Mouse (Mus musculus): ENCODE data around the gene Zfp956. TPM values are rescaled to one million over a fixed set of nuclear protein-coding genes. Genes with fewer than 3 reads are reported as not detected.

Zfp956 gene
- polyA plus RNA-seq, 1 experiment from 2014 or later = 4.5 TPM

DNA sequence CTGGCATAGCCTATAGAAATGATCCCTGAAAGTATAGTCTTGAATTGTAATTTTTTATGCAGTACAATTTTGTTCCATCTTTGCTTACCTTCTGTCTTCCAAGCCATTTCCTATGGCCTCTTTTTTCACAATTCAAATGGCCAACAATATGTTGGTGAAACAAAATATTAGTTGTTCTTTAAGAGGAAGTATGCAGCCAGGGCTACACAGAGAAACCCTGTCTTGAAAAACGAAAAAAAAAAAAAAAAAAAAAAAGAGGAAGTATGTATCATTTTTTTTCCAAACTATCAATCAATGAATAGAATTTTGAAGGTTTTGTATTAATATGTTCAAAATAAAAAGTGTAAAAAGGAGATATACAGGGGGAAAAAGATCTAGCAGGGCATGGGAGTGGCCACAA lies 41.5 kb upstream of the Zfp956 start:
- Histone ChIP-seq H3K4me1 (replicated peaks; ENCODE audit: control insufficient read depth, insufficient read depth) (no peaks in the 10 kb centered on the region), H3K36me3 (ENCODE audit: control insufficient read depth, insufficient read depth, low read length) (no peaks in the 10 kb centered on the region), H3K27ac (replicated peaks) (no peak overlapping the region), H3K9me3 (ENCODE audit: control insufficient read depth, low read length) (no peaks in the 10 kb centered on the region), H3K27me3 (ENCODE audit: control insufficient read depth, insufficient read depth, low read length) (no peaks in the 10 kb centered on the region), H3K4me2 (replicated peaks; ENCODE audit: low read depth) (no peak overlapping the region), H3K4me3 (ENCODE audit: low read depth, low read length) (no peak overlapping the region), H3K9ac (ENCODE audit: low read length) (no peak overlapping the region)
- no peak for TF ChIP-seq CTCF (IDR thresholded peaks at IDR 0.05; ENCODE audit: low read depth)
- TF ChIP-seq EP300 (optimal IDR thresholded peaks at IDR 0.05) = no peak
- no peak for DNase-seq (ENCODE audit: low spot score)
- ATAC-seq (ENCODE audit: low FRiP score, low TSS enrichment) = no peak
- WGBS = 68% methylated on average over 1 of the region's 1 CpGs

- Histone ChIP-seq H3K4me3 (ENCODE audit: low read depth, low read length) (no peak overlapping the region), H3K9ac (ENCODE audit: low read length) (no peak overlapping the region), H3K4me1 (replicated peaks; ENCODE audit: control insufficient read depth, insufficient read depth) (no peaks in the 10 kb centered on the region), H3K36me3 (ENCODE audit: control insufficient read depth, insufficient read depth, low read length) (no peaks in the 10 kb centered on the region), H3K27me3 (ENCODE audit: control insufficient read depth, insufficient read depth, low read length) (no peaks in the 10 kb centered on the region), H3K27ac (replicated peaks) (no peak overlapping the region), H3K9me3 (ENCODE audit: control insufficient read depth, low read length) (no peaks in the 10 kb centered on the region), H3K4me2 (replicated peaks; ENCODE audit: low read depth) (no peak overlapping the region)
- DNase-seq (ENCODE audit: low spot score) = no peak
- no peak for TF ChIP-seq EP300 (optimal IDR thresholded peaks at IDR 0.05)
- no peak for TF ChIP-seq CTCF (IDR thresholded peaks at IDR 0.05; ENCODE audit: low read depth)
- WGBS = 47% methylated on average over 3 of the region's 3 CpGs
- ATAC-seq (ENCODE audit: low FRiP score, low TSS enrichment) = peak; percentile 64; the same call in 1 of the 2 replicates
These were observed 40.2 kb upstream of the Zfp956 start for GRCm38 (mm10) chr6:47912991-47913390.

- 71% methylated on average over 5 of the region's 5 CpGs for WGBS
- Histone ChIP-seq H3K9me3 (ENCODE audit: control insufficient read depth, low read length) (no peaks in the 10 kb centered on the region), H3K4me1 (replicated peaks; ENCODE audit: control insufficient read depth, insufficient read depth) (no peaks in the 10 kb centered on the region), H3K27me3 (ENCODE audit: control insufficient read depth, insufficient read depth, low read length) (no peaks in the 10 kb centered on the region), H3K4me3 (ENCODE audit: low read depth, low read length) (no peak overlapping the region), H3K36me3 (ENCODE audit: control insufficient read depth, insufficient read depth, low read length) (no peaks in the 10 kb centered on the region), H3K27ac (replicated peaks) (no peak overlapping the region), H3K9ac (ENCODE audit: low read length) (no peak overlapping the region), H3K4me2 (replicated peaks; ENCODE audit: low read depth) (no peak overlapping the region)
- TF ChIP-seq CTCF (IDR thresholded peaks at IDR 0.05; ENCODE audit: low read depth) (no peak), EP300 (optimal IDR thresholded peaks at IDR 0.05) (no peak)
- no peak for DNase-seq (ENCODE audit: low spot score)
- ATAC-seq (ENCODE audit: low FRiP score, low TSS enrichment) = no peak
These were observed 36.1 kb upstream of the Zfp956 start for GRCm38 (mm10) chr6:47917051-47917450.

GRCm38 (mm10) chr6:47918768-47919274 lies 34.4 kb upstream of the Zfp956 start:
- no peaks in the 10 kb centered on the region for H3K27me3 ChIP-seq (ENCODE audit: control insufficient read depth, insufficient read depth, low read length)
- no peak overlapping the region for H3K9ac ChIP-seq (ENCODE audit: low read length)
- TF ChIP-seq EP300 (optimal IDR thresholded peaks at IDR 0.05) (no peak), CTCF (IDR thresholded peaks at IDR 0.05; ENCODE audit: low read depth) (no peak)
- H3K27ac ChIP-seq (replicated peaks) = no peak overlapping the region
- no peaks in the 10 kb centered on the region for H3K36me3 ChIP-seq (ENCODE audit: control insufficient read depth, insufficient read depth, low read length)
- no peak for ATAC-seq (ENCODE audit: low FRiP score, low TSS enrichment)
- no peaks in the 10 kb centered on the region for H3K9me3 ChIP-seq (ENCODE audit: control insufficient read depth, low read length)
- no peak overlapping the region for H3K4me3 ChIP-seq (ENCODE audit: low read depth, low read length)
- no peaks in the 10 kb centered on the region for H3K4me1 ChIP-seq (replicated peaks; ENCODE audit: control insufficient read depth, insufficient read depth)
- no peak for DNase-seq (ENCODE audit: low spot score)
- 81% methylated on average over 3 of the region's 3 CpGs for WGBS
- H3K4me2 ChIP-seq (replicated peaks; ENCODE audit: low read depth) = no peak overlapping the region

DNA sequence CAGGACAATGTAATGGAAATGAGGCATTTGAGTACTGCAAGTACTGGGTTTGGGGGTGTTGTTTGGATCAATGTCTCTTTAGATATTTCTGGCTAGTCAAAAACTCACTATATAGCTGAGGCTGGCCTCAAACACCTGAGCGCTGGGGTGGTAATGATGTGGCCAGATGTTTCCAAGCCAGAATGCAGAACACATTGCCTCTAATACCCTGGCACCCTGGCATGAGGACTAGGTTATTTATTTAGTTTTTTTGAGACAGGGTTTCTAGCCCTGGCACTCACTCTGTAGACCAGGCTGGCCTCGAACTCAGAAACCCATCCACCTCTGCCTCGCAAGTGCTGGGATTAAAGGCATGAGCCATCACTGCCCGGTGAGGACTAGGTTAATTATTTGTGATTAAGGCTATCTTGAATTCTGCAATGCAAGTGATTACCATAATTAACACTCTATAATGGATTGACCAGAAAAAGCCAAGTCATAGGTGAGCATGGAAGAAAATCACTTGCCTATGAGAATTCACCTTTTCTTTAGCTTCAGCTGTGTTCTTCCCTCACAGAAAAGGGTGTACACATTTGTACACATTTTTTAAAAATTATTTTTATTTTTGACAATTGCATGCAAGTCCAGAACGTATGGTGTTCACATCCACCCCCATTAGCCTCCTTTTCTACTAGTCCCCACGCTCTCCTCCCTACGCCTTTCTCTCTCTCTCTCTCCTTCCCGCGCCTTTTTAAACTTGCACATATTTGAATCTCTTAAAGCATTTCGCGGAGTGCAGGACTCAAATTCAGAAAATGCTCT lies 33.3 kb upstream of the Zfp956 start:
- Histone ChIP-seq H3K4me3 (ENCODE audit: low read depth, low read length) (peak overlapping the region; percentile 88), H3K4me1 (replicated peaks; ENCODE audit: control insufficient read depth, insufficient read depth) (no peaks in the 10 kb centered on the region), H3K27ac (replicated peaks) (peak overlapping the region; percentile 99; the same call in 1 of the 2 replicates), H3K27me3 (ENCODE audit: control insufficient read depth, insufficient read depth, low read length) (no peaks in the 10 kb centered on the region), H3K36me3 (ENCODE audit: control insufficient read depth, insufficient read depth, low read length) (no peaks in the 10 kb centered on the region), H3K9me3 (ENCODE audit: control insufficient read depth, low read length) (no peaks in the 10 kb centered on the region), H3K4me2 (replicated peaks; ENCODE audit: low read depth) (peak overlapping the region; percentile 45), H3K9ac (ENCODE audit: low read length) (peak overlapping the region; percentile 48; the same call in 1 of the 2 replicates)
- no peak for DNase-seq (ENCODE audit: low spot score)
- peak; percentile 9; the same call in 1 of the 2 replicates for ATAC-seq (ENCODE audit: low FRiP score, low TSS enrichment)
- WGBS = 30% methylated on average over 11 of the region's 11 CpGs
- no peak for TF ChIP-seq CTCF (IDR thresholded peaks at IDR 0.05; ENCODE audit: low read depth)
- TF ChIP-seq EP300 (optimal IDR thresholded peaks at IDR 0.05) = no peak

All from stomach, postnatal 0 days (tissue).